Comparison of ENCODE assay signal across 8 mouse cellular contexts in the genomic region with DNA sequence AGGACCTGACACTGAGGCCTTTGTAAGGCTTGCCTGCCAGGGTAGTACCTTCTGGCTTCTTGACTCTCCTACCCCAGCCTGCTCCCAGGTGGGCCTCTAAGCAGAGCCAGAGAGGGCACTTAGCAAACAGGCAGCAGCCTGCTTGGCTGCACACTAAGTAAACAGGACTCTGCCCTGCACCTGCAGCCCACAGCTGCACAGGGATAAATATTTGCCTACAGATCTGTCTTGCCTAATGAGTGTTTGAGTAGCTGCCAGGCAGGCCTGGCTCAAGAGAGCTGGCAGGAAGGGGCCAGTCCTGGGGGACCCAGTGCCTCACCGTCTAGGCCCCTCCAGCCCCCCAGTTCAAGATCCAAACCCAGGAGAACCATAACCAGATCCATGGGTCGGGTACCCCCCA. TPM values are rescaled to one million over a fixed set of nuclear protein-coding genes. Genes with fewer than 3 reads are reported as not detected.
A peak's percentile ranks its signal among the peaks of the same experiment; 100 is the strongest.
DNase-seq lines count a peak whose midpoint lies in the region; ATAC-seq lines count a peak whose summit lies in the region.
"Had no signal": no experiment of that assay in that cellular context is flagged by ENCODE, and none has a peak within 500 bp of the region (broad histone marks: within the 10 kb centered on the region; RNA-seq: fewer than 3 reads in every experiment).

No protein-coding gene starts in this region.

- DNase-seq in embryonic facial prominence, embryonic 11.5 days (ENCODE audit: low spot score), result peak; percentile 37
- no peak for DNase-seq in hindbrain, embryonic 11.5 days (ENCODE audit: low spot score)
- peak; percentile 73 for DNase-seq in yolk sac, embryonic 10.5 days (ENCODE audit: low spot score)
- DNase-seq in heart, postnatal 4 days, result no peak
- no peak for DNase-seq in heart, postnatal 36 days

- no peak overlapping the region for H3K27ac ChIP-seq in embryonic facial prominence, embryonic 11.5 days (replicated peaks; ENCODE audit: low read depth, low read length)
- H3K27ac ChIP-seq in hindbrain, embryonic 11.5 days (ENCODE audit: low read depth, low read length), result peak overlapping the region; percentile 36; the same call in 1 of the 2 replicates
- peak overlapping the region; percentile 74 for H3K27ac ChIP-seq in limb, embryonic 12.5 days
- H3K27ac ChIP-seq in midbrain, embryonic 15.5 days, result 0 out of 2 replicates have a peak overlapping the region, but pooled peaks have one; percentile 1

- H3K9me3 ChIP-seq in embryonic facial prominence, embryonic 11.5 days (replicated peaks; ENCODE audit: control insufficient read depth, low read length), result no peaks in the 10 kb centered on the region
- no peaks in the 10 kb centered on the region for H3K9me3 ChIP-seq in hindbrain, embryonic 11.5 days (ENCODE audit: control insufficient read depth, low read length)
- H3K9me3 ChIP-seq in limb, embryonic 12.5 days, result peaks cover 6% of the 10 kb centered on the region; the same call in 1 of the 2 replicates
- peaks cover 3% of the 10 kb centered on the region; the same call in 1 of the 2 replicates for H3K9me3 ChIP-seq in midbrain, embryonic 15.5 days

- no peaks in the 10 kb centered on the region for H3K36me3 ChIP-seq in embryonic facial prominence, embryonic 11.5 days (replicated peaks; ENCODE audit: control insufficient read depth, insufficient read depth, low read depth, low read length)
- no peaks in the 10 kb centered on the region for H3K36me3 ChIP-seq in hindbrain, embryonic 11.5 days (ENCODE audit: control insufficient read depth, insufficient read depth, low read length)
- H3K36me3 ChIP-seq in limb, embryonic 12.5 days, result no peaks in the 10 kb centered on the region
- no peaks in the 10 kb centered on the region for H3K36me3 ChIP-seq in midbrain, embryonic 15.5 days (replicated peaks)

- H3K4me1 ChIP-seq in embryonic facial prominence, embryonic 11.5 days (ENCODE audit: control insufficient read depth, insufficient read depth, low read length), result no peaks in the 10 kb centered on the region
- 0 out of 2 replicates have a peak, but pooled peaks cover 2% of the 10 kb centered on the region for H3K4me1 ChIP-seq in hindbrain, embryonic 11.5 days (replicated peaks; ENCODE audit: control insufficient read depth, insufficient read depth, low read length)
- H3K4me1 ChIP-seq in limb, embryonic 12.5 days (replicated peaks), result peaks cover 11% of the 10 kb centered on the region
- peaks cover 7% of the 10 kb centered on the region; the same call in 1 of the 2 replicates for H3K4me1 ChIP-seq in midbrain, embryonic 15.5 days

- no peak overlapping the region for H3K4me2 ChIP-seq in embryonic facial prominence, embryonic 11.5 days (ENCODE audit: low read depth, low read length)
- H3K4me2 ChIP-seq in hindbrain, embryonic 11.5 days (replicated peaks; ENCODE audit: low read depth, low read length), result no peak overlapping the region
- H3K4me2 ChIP-seq in limb, embryonic 12.5 days, result no peak overlapping the region
- no peak overlapping the region for H3K4me2 ChIP-seq in midbrain, embryonic 15.5 days

- WGBS in embryonic facial prominence, embryonic 11.5 days, result 35% methylated on average over 2 of the region's 2 CpGs
- 62% methylated on average over 2 of the region's 2 CpGs for WGBS in hindbrain, embryonic 11.5 days
- WGBS in limb, embryonic 12.5 days, result 35% methylated on average over 2 of the region's 2 CpGs
- WGBS in midbrain, embryonic 15.5 days, result 40% methylated on average over 2 of the region's 2 CpGs

- ATAC-seq in embryonic facial prominence, embryonic 11.5 days (replicated peaks; ENCODE audit: insufficient number of reproducible peaks, low FRiP score, low TSS enrichment, low read depth), result peak; percentile 39; the same call in 1 of the 2 replicates
- no peak for ATAC-seq in hindbrain, embryonic 11.5 days (ENCODE audit: low FRiP score)
- ATAC-seq in limb, embryonic 12.5 days (ENCODE audit: insufficient number of reproducible peaks, insufficient read depth, low FRiP score, low TSS enrichment, low read depth), result peak; percentile 71; the same call in 1 of the 2 replicates
- no peak; the same call in 1 of the 2 replicates for ATAC-seq in midbrain, embryonic 15.5 days (replicated peaks)

- no peaks in the 10 kb centered on the region for H3K27me3 ChIP-seq in embryonic facial prominence, embryonic 11.5 days (ENCODE audit: control insufficient read depth, insufficient read depth, low read length)
- no peaks in the 10 kb centered on the region for H3K27me3 ChIP-seq in hindbrain, embryonic 11.5 days (ENCODE audit: control insufficient read depth, insufficient read depth, low read length)
- no peaks in the 10 kb centered on the region for H3K27me3 ChIP-seq in limb, embryonic 12.5 days
- no peaks in the 10 kb centered on the region for H3K27me3 ChIP-seq in midbrain, embryonic 15.5 days (replicated peaks)

- H3K4me3 ChIP-seq in embryonic facial prominence, embryonic 11.5 days (ENCODE audit: low read depth, low read length), result no peak overlapping the region
- H3K4me3 ChIP-seq in hindbrain, embryonic 11.5 days (ENCODE audit: low read depth, low read length), result no peak overlapping the region
- H3K4me3 ChIP-seq in limb, embryonic 12.5 days (replicated peaks), result no peak overlapping the region
- H3K4me3 ChIP-seq in midbrain, embryonic 15.5 days, result no peak overlapping the region
- H3K4me3 ChIP-seq: myocyte had no signal

- H3K9ac ChIP-seq in embryonic facial prominence, embryonic 11.5 days (replicated peaks; ENCODE audit: low read length), result no peak overlapping the region
- no peak overlapping the region for H3K9ac ChIP-seq in hindbrain, embryonic 11.5 days (ENCODE audit: low read depth, low read length)
- no peak overlapping the region for H3K9ac ChIP-seq in limb, embryonic 12.5 days (replicated peaks)
- H3K9ac ChIP-seq in midbrain, embryonic 15.5 days, result no peak overlapping the region

- intact Hi-C loops in heart, postnatal 36 days (cut with DNase I), result no loop called here

RNA-seq across cellular contexts. Expression of a gene that starts 43.4 kb away (rescaled TPM):
- polyA plus RNA-seq in embryonic facial prominence, embryonic 11.5 days (2014; fragmentation: Nextera tagmentation; extraction: Ambion mirVana), result 160 and 161 TPM in 2 replicates
- polyA plus RNA-seq in hindbrain, embryonic 11.5 days (2014; fragmentation: Nextera tagmentation; extraction: Ambion mirVana), result 142 and 143 TPM in 2 replicates
- 145 and 151 TPM in 2 replicates for polyA plus RNA-seq in limb, embryonic 12.5 days (2016; fragmentation: Nextera tagmentation; extraction: Ambion mirVana)
- polyA plus RNA-seq in midbrain, embryonic 15.5 days (2015; fragmentation: Nextera tagmentation; extraction: Ambion mirVana), result 109 and 112 TPM in 2 replicates
- total RNA-seq in heart, postnatal 4 days (2021), result 10 to 100 TPM; 43.4 to 44.0 TPM
- total RNA-seq in heart, postnatal 36 days (2021), result 10 to 100 TPM; 18.7 to 21.4 TPM

RNA-seq across cellular contexts. Expression of a gene that starts 54.1 kb away (rescaled TPM):
- polyA plus RNA-seq in embryonic facial prominence, embryonic 11.5 days (2014; fragmentation: Nextera tagmentation; extraction: Ambion mirVana), result 6.9 and 7.4 TPM in 2 replicates
- polyA plus RNA-seq in hindbrain, embryonic 11.5 days (2014; fragmentation: Nextera tagmentation; extraction: Ambion mirVana), result 12.7 and 13.0 TPM in 2 replicates
- 3.0 and 3.1 TPM in 2 replicates for polyA plus RNA-seq in limb, embryonic 12.5 days (2016; fragmentation: Nextera tagmentation; extraction: Ambion mirVana)
- polyA plus RNA-seq in midbrain, embryonic 15.5 days (2015; fragmentation: Nextera tagmentation; extraction: Ambion mirVana), result 31.1 and 32.8 TPM in 2 replicates
- 10 to 100 TPM; 12.6 to 12.7 TPM for total RNA-seq in heart, postnatal 4 days (2021)
- 1 to 10 TPM; 2.3 to 3.3 TPM for total RNA-seq in heart, postnatal 36 days (2021)

Comparison
In these comparisons a context has a peak if more than half of its experiments do, and no peak if none do; other contexts are left out.
1. ATAC-seq: peak in embryonic facial prominence, embryonic 11.5 days (single experiment) and limb, embryonic 12.5 days (single experiment); none in hindbrain, embryonic 11.5 days (single experiment) and midbrain, embryonic 15.5 days (single experiment).
2. DNase-seq: peak in embryonic facial prominence, embryonic 11.5 days (single experiment) and yolk sac, embryonic 10.5 days (single experiment); none in hindbrain, embryonic 11.5 days (single experiment), heart, postnatal 4 days (single experiment) and heart, postnatal 36 days (0 of 2).